Mouse (Mus musculus) embryonic facial prominence, embryonic 12.5 days (tissue): Measurements from ENCODE around the gene Hip1r. TPM values are rescaled to one million over a fixed set of nuclear protein-coding genes. Genes with fewer than 3 reads are reported as not detected.
"Not testable (repeated sequence)": the region's sequence is repeated elsewhere in the genome, so short reads cannot be mapped to it uniquely, and the experiment has no call there.

Experiments used
- ATAC-seq: fragments of 200-750 bp; cut with Nextera tagmentation; 2 replicates; pipeline ENCODE4 v1.8.0; 2017; ENCODE audit not compliant: insufficient number of reproducible peaks, insufficient read depth, low FRiP score, low TSS enrichment
- H3K27ac ChIP-seq: fragments of 300-500 bp; sonication (generic); 2 replicates; pipeline ENCODE4 v1.5.1; 2016; ENCODE audit warnings: mild to moderate bottlenecking
- H3K27me3 ChIP-seq: fragments of 300-500 bp; sonication (generic); 2 replicates; pipeline ENCODE4 v1.6.1; 2016; ENCODE audit warnings: mild to moderate bottlenecking, moderate library complexity
- H3K36me3 ChIP-seq: fragments of 300-500 bp; sonication (generic); 2 replicates; pipeline ENCODE4 v1.6.1; 2016; ENCODE audit warnings: mild to moderate bottlenecking
- H3K4me1 ChIP-seq: fragments of 300-500 bp; sonication (generic); 2 replicates; pipeline ENCODE4 v1.6.1; 2016
- H3K4me2 ChIP-seq: fragments of 300-500 bp; sonication (generic); replicated peaks from 2 replicates; pipeline ENCODE4 v1.6.1; 2016; ENCODE audit warnings: mild to moderate bottlenecking, moderate library complexity
- H3K4me3 ChIP-seq: fragments of 300-500 bp; sonication (generic); 2 replicates; pipeline ENCODE4 v1.5.1; 2016; ENCODE audit warnings: mild to moderate bottlenecking
- H3K9ac ChIP-seq: fragments of 300-500 bp; sonication (generic); 2 replicates; pipeline ENCODE4 v1.6.1; 2016; ENCODE audit warnings: mild to moderate bottlenecking, moderate library complexity
- H3K9me3 ChIP-seq: fragments of 300-500 bp; sonication (generic); 2 replicates; pipeline ENCODE4 v1.6.1; 2016; ENCODE audit warnings: mild to moderate bottlenecking, moderate library complexity
- WGBS: fragments of 180-500 bp; shearing (Covaris S2); methylation state at CpG from one replicate; pipeline ENCODE4 v1.1.7; 2016; 5-methylcytosine and 5-hydroxymethylcytosine counted together
- microRNA-seq: library from miRNA; unstranded; fragments of <30 nt; microRNA quantifications from one replicate; pipeline ENCODE4, GENCODE M21; 2017
- polyA plus RNA-seq: library from polyadenylated mRNA; unstranded; fragments of >200 nt; fragmentation: Nextera tagmentation; extraction: Ambion mirVana; gene quantifications from 2 replicates; pipeline ENCODE4 v1.2.1, GENCODE M21; 2016

Hip1r gene
- polyA plus RNA-seq, 1 experiment from 2014 or later: 11.4 TPM

GRCm38 (mm10) chr5:124045453-124046010, 72.1 kb downstream of the Hip1r start:
- no peak overlapping the region for H3K4me3 ChIP-seq
- no peaks in the 10 kb centered on the region for H3K27me3 ChIP-seq
- WGBS: 39% methylated on average over 11 of the region's 11 CpGs
- no peaks in the 10 kb centered on the region for H3K9me3 ChIP-seq
- no peak overlapping the region for H3K27ac ChIP-seq
- ATAC-seq: no peak
- H3K9ac ChIP-seq: no peak overlapping the region
- H3K36me3 ChIP-seq: no peaks in the 10 kb centered on the region
- H3K4me1 ChIP-seq: peaks cover 19% of the 10 kb centered on the region
- no peak overlapping the region for H3K4me2 ChIP-seq

- no peaks in the 10 kb centered on the region for H3K36me3 ChIP-seq
- no peak overlapping the region for H3K4me3 ChIP-seq
- no peaks in the 10 kb centered on the region for H3K27me3 ChIP-seq
- WGBS: 65% methylated on average over 7 of the region's 7 CpGs
- H3K9me3 ChIP-seq: no peaks in the 10 kb centered on the region
- H3K4me1 ChIP-seq: peaks cover 22% of the 10 kb centered on the region
- peak overlapping the region; percentile 12; the same call in 1 of the 2 replicates for H3K9ac ChIP-seq
- ATAC-seq: no peak
- H3K27ac ChIP-seq: no peak overlapping the region
- no peak overlapping the region for H3K4me2 ChIP-seq
These were observed 73.4 kb downstream of the Hip1r start for GRCm38 (mm10) chr5:124046741-124047401.

GRCm38 (mm10) chr5:124049249-124050045, 76.0 kb downstream of the Hip1r start:
- no peak for ATAC-seq
- H3K36me3 ChIP-seq: no peaks in the 10 kb centered on the region
- no peak overlapping the region for H3K4me2 ChIP-seq
- H3K4me3 ChIP-seq: no peak overlapping the region
- 43% methylated on average over 15 of the region's 15 CpGs for WGBS
- H3K27ac ChIP-seq: peak overlapping the region; percentile 75
- no peaks in the 10 kb centered on the region for H3K9me3 ChIP-seq
- no peaks in the 10 kb centered on the region for H3K27me3 ChIP-seq
- no peak overlapping the region for H3K9ac ChIP-seq
- H3K4me1 ChIP-seq: peaks cover 16% of the 10 kb centered on the region

- 30% methylated on average over 14 of the region's 14 CpGs for WGBS
- Histone ChIP-seq H3K9ac (no peak overlapping the region; the same call in 1 of the 2 replicates), H3K4me1 (peaks cover 16% of the 10 kb centered on the region), H3K27ac (peak overlapping the region; percentile 75), H3K27me3 (no peaks in the 10 kb centered on the region), H3K36me3 (no peaks in the 10 kb centered on the region), H3K4me3 (no peak overlapping the region), H3K9me3 (no peaks in the 10 kb centered on the region), H3K4me2 (0 out of 2 replicates have a peak overlapping the region, but pooled peaks have one; percentile 11)
- ATAC-seq: no peak
These were observed 76.9 kb downstream of the Hip1r start for GRCm38 (mm10) chr5:124050095-124051050.

GRCm38 (mm10) chr5:124051899-124052491, 78.6 kb downstream of the Hip1r start:
- Histone ChIP-seq H3K9ac (no peak overlapping the region), H3K9me3 (no peaks in the 10 kb centered on the region), H3K4me1 (peaks cover 16% of the 10 kb centered on the region), H3K27me3 (no peaks in the 10 kb centered on the region), H3K4me2 (no peak overlapping the region), H3K27ac (no peak overlapping the region), H3K36me3 (no peaks in the 10 kb centered on the region), H3K4me3 (no peak overlapping the region)
- no peak for ATAC-seq
- 78% methylated on average over 11 of the region's 11 CpGs for WGBS

- not testable (repeated sequence) for H3K4me2 ChIP-seq, H3K4me3 ChIP-seq, H3K36me3 ChIP-seq, H3K27me3 ChIP-seq, H3K9ac ChIP-seq, H3K27ac ChIP-seq, ATAC-seq, H3K9me3 ChIP-seq
- WGBS: 80% methylated on average over 7 of the region's 7 CpGs
- H3K4me1 ChIP-seq: peaks cover 16% of the 10 kb centered on the region
These were observed 79.2 kb downstream of the Hip1r start for GRCm38 (mm10) chr5:124052641-124053040.

Small RNA genes lying within 50 kb of the gene (microRNA-seq; reads per million reads assigned to microRNA genes)
- not detected for gene Mir7032

Other genes with a start within 250 kb of the Hip1r start
- gene Rsrc2, start 224.2 kb upstream of the Hip1r start, polyA plus RNA-seq: 161 and 164 TPM in 2 replicates
- gene Kntc1, start 223.9 kb upstream of the Hip1r start, polyA plus RNA-seq: 40.9 and 41.2 TPM in 2 replicates
- 0.11 and 0.19 TPM in 2 replicates for gene Hcar2, start 108.1 kb upstream of the Hip1r start, polyA plus RNA-seq
- gene Hcar1, start 93.6 kb upstream of the Hip1r start, polyA plus RNA-seq: 0.24 and 0.26 TPM in 2 replicates
- gene Denr, start 66.5 kb upstream of the Hip1r start, polyA plus RNA-seq: 162 and 169 TPM in 2 replicates
- gene Gm43518, start 46.2 kb upstream of the Hip1r start, polyA plus RNA-seq: 2.8 and 5.4 TPM in 2 replicates
- gene Ccdc62, start 42.9 kb upstream of the Hip1r start, polyA plus RNA-seq: 7.1 and 7.8 TPM in 2 replicates
- 42.5 and 42.8 TPM in 2 replicates for gene Vps37b, start 58.6 kb downstream of the Hip1r start, polyA plus RNA-seq
- gene Abcb9, start 122.2 kb downstream of the Hip1r start, polyA plus RNA-seq: 1.3 and 1.9 TPM in 2 replicates
- 19.2 and 21.0 TPM in 2 replicates for gene Ogfod2, start 138.7 kb downstream of the Hip1r start, polyA plus RNA-seq
- 113 and 122 TPM in 2 replicates for gene Arl6ip4, start 142.5 kb downstream of the Hip1r start, polyA plus RNA-seq